Mouse (Mus musculus): ENCODE results near the gene Hnrnpc. TPM values are rescaled to one million over a fixed set of nuclear protein-coding genes. Genes with fewer than 3 reads are reported as not detected.

Gene Hnrnpc
- polyA plus RNA-seq, 1 experiment, result 90.0 TPM

DNA sequence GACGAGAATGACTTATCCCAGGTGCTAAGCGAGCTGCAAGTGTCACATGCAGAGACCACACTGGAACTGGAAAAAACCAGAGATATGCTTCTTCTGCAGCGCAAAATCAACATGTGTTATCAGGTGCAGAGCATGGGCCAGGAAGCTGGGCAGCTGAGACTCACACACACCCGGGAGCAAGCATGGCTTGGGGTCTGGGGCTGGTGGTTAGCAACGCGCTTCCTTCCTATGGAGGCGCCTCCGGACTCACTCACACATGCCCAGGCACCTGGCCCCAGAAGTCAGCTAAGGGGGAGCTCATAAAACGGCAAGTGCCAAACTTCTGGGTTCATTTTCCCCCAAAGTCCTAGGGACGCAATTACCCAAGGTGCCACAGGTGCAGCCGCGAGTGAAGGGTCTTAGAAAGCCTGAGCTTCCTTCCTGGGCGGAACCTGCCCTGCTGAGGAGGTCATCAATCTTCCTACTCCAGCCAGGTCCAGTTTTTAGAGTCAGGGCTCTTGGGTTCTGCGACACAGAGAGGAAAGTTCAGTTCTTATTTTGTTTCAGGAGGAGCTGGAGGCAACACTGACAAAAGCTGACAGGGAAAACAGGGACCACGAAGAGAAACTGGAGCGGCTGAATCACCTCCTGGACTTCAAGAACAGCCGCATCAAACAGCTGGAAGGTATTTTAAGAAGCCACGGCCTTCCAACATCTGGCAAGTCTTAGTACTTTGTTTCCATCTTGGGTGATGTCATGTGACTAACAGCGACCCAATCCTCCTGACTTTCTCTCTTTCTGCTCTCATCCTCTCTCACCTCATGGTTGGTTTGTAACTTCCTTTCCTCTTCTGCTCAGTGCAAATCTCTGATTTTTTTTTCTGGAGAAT, 37.0 kb upstream of the Hnrnpc start:
- 37% methylated on average over 19 of the region's 19 CpGs for WGBS
- Histone ChIP-seq H3K27me3 (replicated peaks; ENCODE audit: control insufficient read depth, insufficient read depth, low read length) (no peaks in the 10 kb centered on the region), H3K4me3 (ENCODE audit: insufficient read depth, low read depth, low read length) (peak overlapping the region; percentile 24), H3K27ac (ENCODE audit: insufficient read depth, low read depth, low read length) (no peak overlapping the region), H3K36me3 (ENCODE audit: control insufficient read depth, insufficient read depth, low read length) (no peaks in the 10 kb centered on the region), H3K4me1 (ENCODE audit: control insufficient read depth, insufficient read depth, low read length) (no peaks in the 10 kb centered on the region)
- no peak for DNase-seq
- TF ChIP-seq POLR2A (IDR thresholded peaks at IDR 0.05; ENCODE audit: low read depth, low read length) (no peak), CTCF (conservative IDR thresholded peaks at IDR 0.05; ENCODE audit: insufficient read depth, insufficient read length, low read depth, low read length) (no peak)

DNA sequence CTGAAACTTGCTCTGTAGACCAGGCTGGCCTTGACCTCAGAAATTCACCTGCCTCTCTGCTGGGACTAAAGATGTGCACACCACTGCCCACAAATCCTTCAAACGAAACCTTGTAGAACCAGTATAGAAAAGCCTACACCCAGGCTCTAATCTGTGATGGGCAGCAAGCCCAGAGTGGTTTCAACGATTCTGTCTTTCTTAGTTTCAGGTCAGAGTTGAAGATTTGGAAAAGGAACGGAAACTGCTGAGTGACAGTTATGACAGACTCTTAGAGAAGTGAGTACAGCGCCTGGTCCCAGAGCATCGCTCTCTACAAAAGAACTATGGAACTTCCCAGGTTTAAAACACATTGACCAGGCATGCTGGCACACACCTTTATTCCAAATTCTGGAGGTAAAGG, 29.8 kb upstream of the Hnrnpc start:
- no peaks in the 10 kb centered on the region for H3K36me3 ChIP-seq (ENCODE audit: control insufficient read depth, insufficient read depth, low read length)
- H3K27ac ChIP-seq (ENCODE audit: insufficient read depth, low read depth, low read length), result no peak overlapping the region
- no peak overlapping the region for H3K4me3 ChIP-seq (ENCODE audit: insufficient read depth, low read depth, low read length)
- WGBS, result 70% methylated on average over 5 of the region's 5 CpGs
- H3K27me3 ChIP-seq (replicated peaks; ENCODE audit: control insufficient read depth, insufficient read depth, low read length), result no peaks in the 10 kb centered on the region
- H3K4me1 ChIP-seq (ENCODE audit: control insufficient read depth, insufficient read depth, low read length), result no peaks in the 10 kb centered on the region
- TF ChIP-seq CTCF (conservative IDR thresholded peaks at IDR 0.05; ENCODE audit: insufficient read depth, insufficient read length, low read depth, low read length) (no peak), POLR2A (IDR thresholded peaks at IDR 0.05; ENCODE audit: low read depth, low read length) (no peak)
- peak; percentile 10 for DNase-seq

DNA sequence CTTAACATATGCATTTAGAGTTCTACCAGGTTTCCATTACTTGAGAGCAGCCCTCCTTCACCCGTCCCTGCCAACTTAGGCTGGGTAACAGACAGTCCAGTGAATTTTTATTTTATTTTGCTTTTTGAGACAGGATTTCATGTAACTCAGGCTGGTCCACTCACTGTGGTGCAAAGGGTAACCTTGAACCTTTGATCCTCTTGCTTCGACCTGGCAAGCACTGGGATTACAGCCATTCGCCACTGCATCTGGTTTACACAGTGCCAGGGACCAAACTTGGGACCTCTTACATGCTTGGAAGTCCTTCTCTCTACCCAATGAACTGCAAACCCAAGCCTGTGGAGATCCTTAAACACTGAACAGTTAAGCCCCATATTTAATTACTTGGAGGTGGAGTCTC, 20.8 kb upstream of the Hnrnpc start:
- TF ChIP-seq CTCF (conservative IDR thresholded peaks at IDR 0.05; ENCODE audit: insufficient read depth, insufficient read length, low read depth, low read length), result no peak
- no peak for TF ChIP-seq POLR2A (IDR thresholded peaks at IDR 0.05; ENCODE audit: low read depth, low read length)
- Histone ChIP-seq H3K27ac (ENCODE audit: insufficient read depth, low read depth, low read length) (no peak overlapping the region), H3K27me3 (replicated peaks; ENCODE audit: control insufficient read depth, insufficient read depth, low read length) (no peaks in the 10 kb centered on the region), H3K4me1 (ENCODE audit: control insufficient read depth, insufficient read depth, low read length) (0 out of 2 replicates have a peak, but pooled peaks cover 3% of the 10 kb centered on the region), H3K4me3 (ENCODE audit: insufficient read depth, low read depth, low read length) (no peak overlapping the region), H3K36me3 (ENCODE audit: control insufficient read depth, insufficient read depth, low read length) (no peaks in the 10 kb centered on the region)
- WGBS, result 72% methylated on average over 3 of the region's 3 CpGs
- peak; percentile 75 for DNase-seq

DNA sequence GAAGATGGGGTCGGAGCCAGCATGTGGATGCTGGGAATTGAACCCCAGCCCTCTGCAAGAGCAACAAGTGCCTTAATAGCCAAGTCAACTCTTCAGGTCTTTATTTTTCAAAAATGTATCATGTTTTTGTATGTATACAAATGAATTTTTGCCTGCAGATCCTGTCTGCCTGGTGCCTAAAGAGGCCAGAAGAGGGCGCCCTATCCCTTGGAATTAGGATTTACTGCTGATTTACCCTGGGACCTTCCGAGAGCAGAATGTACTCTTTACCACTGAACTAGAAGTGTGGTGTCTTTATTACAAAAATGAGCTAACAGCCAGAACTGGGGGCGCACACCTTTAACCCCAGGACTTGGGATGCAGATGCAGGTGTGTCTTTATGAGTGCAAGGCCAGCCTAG, 20.1 kb upstream of the Hnrnpc start:
- no peak overlapping the region for H3K27ac ChIP-seq (ENCODE audit: insufficient read depth, low read depth, low read length)
- no peaks in the 10 kb centered on the region for H3K27me3 ChIP-seq (replicated peaks; ENCODE audit: control insufficient read depth, insufficient read depth, low read length)
- DNase-seq, result peak; percentile 77
- H3K4me3 ChIP-seq (ENCODE audit: insufficient read depth, low read depth, low read length), result no peak overlapping the region
- peaks cover 4% of the 10 kb centered on the region; the same call in 1 of the 2 replicates for H3K4me1 ChIP-seq (ENCODE audit: control insufficient read depth, insufficient read depth, low read length)
- no peaks in the 10 kb centered on the region for H3K36me3 ChIP-seq (ENCODE audit: control insufficient read depth, insufficient read depth, low read length)
- TF ChIP-seq POLR2A (IDR thresholded peaks at IDR 0.05; ENCODE audit: low read depth, low read length), result no peak
- peak; percentile 78 for TF ChIP-seq CTCF (conservative IDR thresholded peaks at IDR 0.05; ENCODE audit: insufficient read depth, insufficient read length, low read depth, low read length)
- 18% methylated on average over 4 of the region's 4 CpGs for WGBS

DNA sequence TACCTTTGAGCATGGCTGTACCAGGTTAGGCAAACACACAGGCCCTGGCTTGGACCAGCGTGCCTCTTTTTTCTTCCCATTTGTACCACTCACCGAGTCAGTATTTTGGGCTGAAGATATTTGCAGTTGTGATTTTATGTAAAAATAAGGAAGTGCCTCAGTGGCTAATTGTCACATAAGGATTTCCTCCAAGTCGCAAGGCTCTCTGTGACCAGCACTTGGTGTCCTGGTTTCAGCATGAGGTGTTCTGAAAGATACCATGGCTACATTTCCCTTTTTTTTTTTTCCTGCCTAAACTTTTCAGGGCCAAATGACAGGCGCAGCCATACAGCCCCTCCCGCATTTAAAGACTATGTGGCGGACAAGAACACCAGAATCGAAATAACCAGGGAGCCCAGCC, 16.3 kb upstream of the Hnrnpc start:
- Histone ChIP-seq H3K27ac (ENCODE audit: insufficient read depth, low read depth, low read length) (no peak overlapping the region), H3K27me3 (replicated peaks; ENCODE audit: control insufficient read depth, insufficient read depth, low read length) (no peaks in the 10 kb centered on the region), H3K4me3 (ENCODE audit: insufficient read depth, low read depth, low read length) (no peak overlapping the region), H3K36me3 (ENCODE audit: control insufficient read depth, insufficient read depth, low read length) (no peaks in the 10 kb centered on the region), H3K4me1 (ENCODE audit: control insufficient read depth, insufficient read depth, low read length) (peaks cover 9% of the 10 kb centered on the region; the same call in 1 of the 2 replicates)
- TF ChIP-seq CTCF (conservative IDR thresholded peaks at IDR 0.05; ENCODE audit: insufficient read depth, insufficient read length, low read depth, low read length) (no peak), POLR2A (IDR thresholded peaks at IDR 0.05; ENCODE audit: low read depth, low read length) (no peak)
- 64% methylated on average over 7 of the region's 7 CpGs for WGBS
- DNase-seq, result no peak

DNA sequence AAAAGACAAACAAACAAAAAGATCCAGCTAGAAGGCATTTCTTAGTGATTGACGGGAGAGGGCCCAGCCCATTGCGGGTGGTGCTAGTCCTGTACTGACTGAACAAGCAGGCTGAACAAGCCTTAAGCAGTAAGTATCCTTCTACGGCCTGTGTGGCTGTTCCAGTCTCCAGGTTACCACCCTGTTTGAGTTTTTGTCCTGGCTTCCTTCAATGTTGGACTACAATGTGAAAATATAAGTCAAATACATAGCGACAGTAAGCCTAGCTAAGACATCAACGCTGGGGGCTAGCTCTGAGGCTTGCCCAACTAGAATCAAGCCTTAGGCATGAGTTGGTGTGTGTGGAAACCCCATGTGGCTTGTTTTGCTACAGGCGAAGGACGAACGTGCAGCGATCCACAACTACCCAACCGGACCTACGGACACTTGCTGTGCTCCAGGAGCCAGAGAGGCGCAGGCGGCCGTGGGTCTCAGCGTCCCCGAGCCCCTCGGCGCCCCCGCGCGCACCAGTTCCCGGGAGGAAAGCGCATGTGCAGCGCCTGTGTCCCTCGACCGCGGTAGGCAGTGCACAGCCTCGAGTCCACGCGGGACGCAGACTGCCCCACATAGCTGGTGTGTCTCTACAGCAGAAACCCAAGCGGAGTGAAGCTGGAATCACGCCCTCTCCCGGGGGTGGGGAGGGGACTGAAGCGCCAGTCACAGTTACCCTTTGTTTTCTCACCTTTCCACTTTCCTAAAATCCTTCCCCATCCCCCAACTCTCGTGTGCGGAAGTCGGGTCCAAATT, 15.2 kb upstream of the Hnrnpc start:
- DNase-seq, result peak; percentile 73
- Histone ChIP-seq H3K4me1 (ENCODE audit: control insufficient read depth, insufficient read depth, low read length) (peaks cover 7% of the 10 kb centered on the region; the same call in 1 of the 2 replicates), H3K27ac (ENCODE audit: insufficient read depth, low read depth, low read length) (peak overlapping the region; percentile 49), H3K27me3 (replicated peaks; ENCODE audit: control insufficient read depth, insufficient read depth, low read length) (no peaks in the 10 kb centered on the region), H3K4me3 (ENCODE audit: insufficient read depth, low read depth, low read length) (peak overlapping the region; percentile 49), H3K36me3 (ENCODE audit: control insufficient read depth, insufficient read depth, low read length) (no peaks in the 10 kb centered on the region)
- no peak for TF ChIP-seq POLR2A (IDR thresholded peaks at IDR 0.05; ENCODE audit: low read depth, low read length)
- no peak for TF ChIP-seq CTCF (conservative IDR thresholded peaks at IDR 0.05; ENCODE audit: insufficient read depth, insufficient read length, low read depth, low read length)
- WGBS, result 1% methylated on average over 38 of the region's 38 CpGs

DNA sequence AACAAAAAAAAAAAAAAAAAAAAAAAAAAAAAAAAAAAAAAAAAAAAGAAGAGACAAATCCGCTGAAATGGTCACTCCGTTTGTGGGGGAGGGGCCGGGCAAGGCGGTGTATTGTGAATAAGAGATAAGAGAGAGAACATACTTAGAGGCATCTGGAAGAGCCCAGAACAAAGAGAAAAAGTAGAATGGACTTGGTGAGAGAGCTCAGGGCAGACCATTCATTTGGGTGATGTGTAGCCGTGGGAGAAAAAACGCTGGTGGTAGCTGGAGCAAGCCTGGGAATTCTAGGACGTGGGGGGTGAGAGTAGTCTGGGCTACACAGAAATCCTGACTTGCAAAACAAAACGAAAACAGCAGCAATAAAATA, 14.6 kb upstream of the Hnrnpc start:
- DNase-seq, result no peak
- peaks cover 7% of the 10 kb centered on the region; the same call in 1 of the 2 replicates for H3K4me1 ChIP-seq (ENCODE audit: control insufficient read depth, insufficient read depth, low read length)
- no peaks in the 10 kb centered on the region for H3K27me3 ChIP-seq (replicated peaks; ENCODE audit: control insufficient read depth, insufficient read depth, low read length)
- no peak overlapping the region for H3K27ac ChIP-seq (ENCODE audit: insufficient read depth, low read depth, low read length)
- TF ChIP-seq POLR2A (IDR thresholded peaks at IDR 0.05; ENCODE audit: low read depth, low read length) (no peak), CTCF (conservative IDR thresholded peaks at IDR 0.05; ENCODE audit: insufficient read depth, insufficient read length, low read depth, low read length) (no peak)
- 20% methylated on average over 8 of the region's 8 CpGs for WGBS
- no peaks in the 10 kb centered on the region for H3K36me3 ChIP-seq (ENCODE audit: control insufficient read depth, insufficient read depth, low read length)
- H3K4me3 ChIP-seq (ENCODE audit: insufficient read depth, low read depth, low read length), result peak overlapping the region; percentile 49; the same call in 1 of the 2 replicates
